Comparison of ENCODE assay signal across 18 mouse cellular contexts in genomic region chr16:32822450-32822827, GRCm38 (mm10). TPM values are rescaled to one million over a fixed set of nuclear protein-coding genes. Genes with fewer than 3 reads are reported as not detected.
DNase-seq lines count a peak whose midpoint lies in the region; ATAC-seq and TF ChIP-seq lines count a peak whose summit lies in the region.
"Had no signal": no experiment of that assay in that cellular context is flagged by ENCODE, and none has a peak within 500 bp of the region (broad histone marks: within the 10 kb centered on the region; RNA-seq: fewer than 3 reads in every experiment).

No protein-coding gene starts in this region.

- H3K9me3 ChIP-seq in heart, embryonic 15.5 days (replicated peaks), result no peaks in the 10 kb centered on the region
- no peaks in the 10 kb centered on the region for H3K9me3 ChIP-seq in intestine, postnatal 0 days (ENCODE audit: control insufficient read depth)

- H3K4me3 ChIP-seq in heart, embryonic 15.5 days, result no peak overlapping the region
- no peak overlapping the region for H3K4me3 ChIP-seq in intestine, postnatal 0 days (ENCODE audit: low read depth, low read length)
- H3K4me3 ChIP-seq: erythroblast, embryonic 14.5 days; myocyte had no signal

- peak overlapping the region; percentile 25; the same call in 1 of the 2 replicates for H3K4me2 ChIP-seq in heart, embryonic 15.5 days
- H3K4me2 ChIP-seq in intestine, postnatal 0 days (replicated peaks; ENCODE audit: low read depth), result no peak overlapping the region
- H3K4me2 ChIP-seq: midbrain, embryonic 11.5 days had no signal

- TF ChIP-seq CTCF in intestine, postnatal 0 days (IDR thresholded peaks at IDR 0.05; ENCODE audit: low read depth), result no peak

- ATAC-seq in heart, embryonic 15.5 days (replicated peaks; ENCODE audit: insufficient number of reproducible peaks, insufficient read depth, low FRiP score, low read depth), result peak; percentile 10; the same call in 1 of the 2 replicates
- ATAC-seq in intestine, postnatal 0 days, result no peak
- ATAC-seq: forebrain, postnatal 0 days; hindbrain, embryonic 16.5 days had no signal

- no peaks in the 10 kb centered on the region for H3K27me3 ChIP-seq in heart, embryonic 15.5 days
- no peaks in the 10 kb centered on the region for H3K27me3 ChIP-seq in intestine, postnatal 0 days (replicated peaks; ENCODE audit: control insufficient read depth, insufficient read depth, low read length)
- H3K27me3 ChIP-seq: CH12.LX had no signal

- H3K9ac ChIP-seq in heart, embryonic 15.5 days, result 0 out of 2 replicates have a peak overlapping the region, but pooled peaks have one; percentile 0
- H3K9ac ChIP-seq in intestine, postnatal 0 days (ENCODE audit: low read depth, low read length), result no peak overlapping the region
- H3K9ac ChIP-seq: forebrain, postnatal 0 days; liver, embryonic 14.5 days had no signal

- peaks cover 32% of the 10 kb centered on the region for H3K4me1 ChIP-seq in heart, embryonic 15.5 days (replicated peaks)
- no peaks in the 10 kb centered on the region for H3K4me1 ChIP-seq in intestine, postnatal 0 days (replicated peaks; ENCODE audit: control insufficient read depth, insufficient read depth, low read length)

- 38% methylated on average over 6 of the region's 6 CpGs for WGBS in heart, embryonic 15.5 days
- WGBS in intestine, postnatal 0 days, result 66% methylated on average over 6 of the region's 6 CpGs

- H3K27ac ChIP-seq in heart, embryonic 15.5 days, result peak overlapping the region; percentile 81
- H3K27ac ChIP-seq in intestine, postnatal 0 days (ENCODE audit: low read depth, low read length), result peak overlapping the region; percentile 21; the same call in 1 of the 2 replicates
- H3K27ac ChIP-seq: liver, embryonic 14.5 days had no signal

- peaks cover 41% of the 10 kb centered on the region for H3K36me3 ChIP-seq in heart, embryonic 15.5 days
- H3K36me3 ChIP-seq in intestine, postnatal 0 days (ENCODE audit: control insufficient read depth, insufficient read depth), result peaks cover 52% of the 10 kb centered on the region

- DNase-seq in heart, adult 8-10 months (ENCODE audit: low spot score), result no peak
- DNase-seq in adipocyte (ENCODE audit: low spot score), result peak; percentile 17
- peak; percentile 64 for DNase-seq in lung, postnatal 36 days
- DNase-seq in neural tube, embryonic 10.5 days (ENCODE audit: extremely low spot score, low spot score), result no peak
- DNase-seq in embryo, embryonic 10 days (ENCODE audit: low spot score), result no peak
- DNase-seq: cerebellum, adult 9-10 months; forebrain, postnatal 0 days; right cerebral cortex, postnatal 14 days had no signal

RNA-seq across cellular contexts. Expression of gene Smbd1, which starts 12.2 kb away (rescaled TPM):
- not detected in 2 replicates for polyA plus RNA-seq in heart, embryonic 15.5 days (2015; fragmentation: Nextera tagmentation; extraction: Ambion mirVana)
- total RNA-seq in heart, adult 8-10 months (2022), result not detected
- polyA plus RNA-seq in intestine, postnatal 0 days (2015; fragmentation: Nextera tagmentation; extraction: Ambion mirVana), result 2.3 and 3.2 TPM in 2 replicates
- total RNA-seq: CH12.LX; forebrain, postnatal 0 days; gastrocnemius, postnatal 36 days; left cerebral cortex, postnatal 25 days had no signal
- polyA plus RNA-seq: erythroblast, embryonic 14.5 days; forebrain, postnatal 0 days; hindbrain, embryonic 16.5 days; midbrain, embryonic 11.5 days; myocyte had no signal

RNA-seq across cellular contexts. Expression of gene Muc20, which starts 25.2 kb away (rescaled TPM):
- polyA plus RNA-seq in heart, embryonic 15.5 days (2015; fragmentation: Nextera tagmentation; extraction: Ambion mirVana), result 0.11 TPM in 1 of 2 replicates, not detected in the other
- total RNA-seq in heart, adult 8-10 months (2022), result under 1 TPM; 0.33 to 0.79 (median 0.47) TPM
- polyA plus RNA-seq in intestine, postnatal 0 days (2015; fragmentation: Nextera tagmentation; extraction: Ambion mirVana), result not detected in 2 replicates
- total RNA-seq: forebrain, postnatal 0 days; left cerebral cortex, postnatal 25 days had no signal
- polyA plus RNA-seq: forebrain, postnatal 0 days; hindbrain, embryonic 16.5 days; midbrain, embryonic 11.5 days had no signal

RNA-seq across cellular contexts. Expression of gene Fyttd1, which starts 54.9 kb away (rescaled TPM):
- 101 and 125 TPM in 2 replicates for polyA plus RNA-seq in heart, embryonic 15.5 days (2015; fragmentation: Nextera tagmentation; extraction: Ambion mirVana)
- 100 to 1,000 TPM in 3 of 4 experiments, 10 to 100 TPM in 1; 94.2 to 123 (median 109) TPM for total RNA-seq in heart, adult 8-10 months (2022)
- 52.7 and 52.8 TPM in 2 replicates for polyA plus RNA-seq in intestine, postnatal 0 days (2015; fragmentation: Nextera tagmentation; extraction: Ambion mirVana)

RNA-seq across cellular contexts. Expression of gene Rubcn, which starts 55.1 kb away (rescaled TPM):
- polyA plus RNA-seq in heart, embryonic 15.5 days (2015; fragmentation: Nextera tagmentation; extraction: Ambion mirVana), result 27.0 and 34.0 TPM in 2 replicates
- 10 to 100 TPM; 30.7 to 37.0 (median 34.2) TPM for total RNA-seq in heart, adult 8-10 months (2022)
- 8.3 and 8.6 TPM in 2 replicates for polyA plus RNA-seq in intestine, postnatal 0 days (2015; fragmentation: Nextera tagmentation; extraction: Ambion mirVana)

Comparison
In these comparisons a context has a peak if more than half of its experiments do, and no peak if none do; other contexts are left out.
1. DNase-seq: peak in adipocyte (single experiment) and lung, postnatal 36 days (single experiment); none in heart, adult 8-10 months (single experiment), neural tube, embryonic 10.5 days (single experiment) and embryo, embryonic 10 days (single experiment).